Mouse (Mus musculus) limb, embryonic 10.5 days (tissue): ENCODE results near the gene Plcl1. TPM values are rescaled to one million over a fixed set of nuclear protein-coding genes. Genes with fewer than 3 reads are reported as not detected.

ENCODE experiments used
- DNase-seq: peaks from one replicate; pipeline ENCODE4 v3.0.0-alpha.2; 2017; ENCODE audit warnings: low spot score
- H3K27ac ChIP-seq: fragments of 300-500 bp; sonication (generic); 2 replicates; pipeline ENCODE4 v1.5.1; 2016; ENCODE audit warnings: mild to moderate bottlenecking
- H3K27me3 ChIP-seq: fragments of 300-500 bp; sonication (generic); 2 replicates; pipeline ENCODE4 v1.6.1; 2016; ENCODE audit warnings: low read depth, mild to moderate bottlenecking; ENCODE audit not compliant: poor library complexity, severe bottlenecking
- H3K36me3 ChIP-seq: fragments of 300-500 bp; sonication (generic); 2 replicates; pipeline ENCODE4 v1.6.1; 2016; ENCODE audit warnings: mild to moderate bottlenecking, moderate library complexity
- H3K4me1 ChIP-seq: fragments of 300-500 bp; sonication (generic); 2 replicates; pipeline ENCODE4 v1.6.1; 2016
- H3K4me3 ChIP-seq: fragments of 300-500 bp; sonication (generic); 2 replicates; pipeline ENCODE4 v1.5.1; 2016; ENCODE audit warnings: mild to moderate bottlenecking, moderate library complexity
- H3K9me3 ChIP-seq: fragments of 300-500 bp; sonication (generic); replicated peaks from 2 replicates; pipeline ENCODE4 v1.6.1; 2016; ENCODE audit warnings: mild to moderate bottlenecking
- WGBS: fragments of 180-500 bp; shearing (Covaris S2); methylation state at CpG from one replicate; pipeline ENCODE4 v1.1.7; 2016; 5-methylcytosine and 5-hydroxymethylcytosine counted together
- polyA plus RNA-seq: library from polyadenylated mRNA; unstranded; fragments of >200 nt; fragmentation: Nextera tagmentation; extraction: Ambion mirVana; gene quantifications from 2 replicates; pipeline ENCODE4 v1.2.1, GENCODE M21; 2016

Plcl1 gene
- polyA plus RNA-seq, 1 experiment from 2014 or later: 0.54 TPM

- 77% methylated on average over 2 of the region's 2 CpGs for WGBS
- no peaks in the 10 kb centered on the region for H3K9me3 ChIP-seq
- H3K4me3 ChIP-seq: no peak overlapping the region
- H3K27me3 ChIP-seq: no peaks in the 10 kb centered on the region
- DNase-seq: no peak
- H3K4me1 ChIP-seq: no peaks in the 10 kb centered on the region
- H3K27ac ChIP-seq: no peak overlapping the region
- no peaks in the 10 kb centered on the region for H3K36me3 ChIP-seq
These were observed 200.2 kb downstream of the Plcl1 start for GRCm38 (mm10) chr1:55605956-55606355.

GRCm38 (mm10) chr1:55606405-55606804, 200.7 kb downstream of the Plcl1 start:
- Histone ChIP-seq H3K27me3 (no peaks in the 10 kb centered on the region), H3K4me1 (no peaks in the 10 kb centered on the region), H3K36me3 (no peaks in the 10 kb centered on the region), H3K4me3 (no peak overlapping the region), H3K9me3 (no peaks in the 10 kb centered on the region), H3K27ac (no peak overlapping the region)
- no peak for DNase-seq
- 61% methylated on average over 8 of the region's 8 CpGs for WGBS

- Histone ChIP-seq H3K27ac (no peak overlapping the region), H3K36me3 (no peaks in the 10 kb centered on the region), H3K27me3 (no peaks in the 10 kb centered on the region), H3K9me3 (no peaks in the 10 kb centered on the region), H3K4me1 (no peaks in the 10 kb centered on the region), H3K4me3 (no peak overlapping the region)
- 93% methylated on average over 6 of the region's 6 CpGs for WGBS
- no peak for DNase-seq
These were observed 207.1 kb downstream of the Plcl1 start for GRCm38 (mm10) chr1:55612759-55613328.

- peaks cover 7% of the 10 kb centered on the region; the same call in 1 of the 2 replicates for H3K4me1 ChIP-seq
- H3K27ac ChIP-seq: no peak overlapping the region
- 92% methylated on average over 2 of the region's 2 CpGs for whole genome bisulfite sequencing
- DNase-seq: no peak
- H3K36me3 ChIP-seq: no peaks in the 10 kb centered on the region
- no peaks in the 10 kb centered on the region for H3K9me3 ChIP-seq
- H3K4me3 ChIP-seq: no peak overlapping the region
- H3K27me3 ChIP-seq: no peaks in the 10 kb centered on the region
These were observed 212.1 kb downstream of the Plcl1 start for GRCm38 (mm10) chr1:55617857-55618256.

GRCm38 (mm10) chr1:55618617-55619286, 213.0 kb downstream of the Plcl1 start:
- no peaks in the 10 kb centered on the region for H3K36me3 ChIP-seq
- H3K4me3 ChIP-seq: no peak overlapping the region
- 68% methylated on average over 7 of the region's 7 CpGs for WGBS
- H3K9me3 ChIP-seq: no peaks in the 10 kb centered on the region
- H3K4me1 ChIP-seq: peaks cover 7% of the 10 kb centered on the region; the same call in 1 of the 2 replicates
- no peaks in the 10 kb centered on the region for H3K27me3 ChIP-seq
- no peak overlapping the region for H3K27ac ChIP-seq
- no peak for DNase-seq

- Histone ChIP-seq H3K27ac (no peak overlapping the region), H3K4me1 (0 out of 2 replicates have a peak, but pooled peaks cover 5% of the 10 kb centered on the region), H3K27me3 (no peaks in the 10 kb centered on the region), H3K4me3 (no peak overlapping the region), H3K36me3 (no peaks in the 10 kb centered on the region), H3K9me3 (no peaks in the 10 kb centered on the region)
- DNase-seq: no peak
- WGBS: 69% methylated on average over 1 of the region's 1 CpGs
These were observed 225.8 kb downstream of the Plcl1 start for GRCm38 (mm10) chr1:55631496-55631895.

GRCm38 (mm10) chr1:55632024-55632423, 226.3 kb downstream of the Plcl1 start:
- 0 out of 2 replicates have a peak, but pooled peaks cover 5% of the 10 kb centered on the region for H3K4me1 ChIP-seq
- H3K27me3 ChIP-seq: no peaks in the 10 kb centered on the region
- H3K4me3 ChIP-seq: no peak overlapping the region
- no peaks in the 10 kb centered on the region for H3K36me3 ChIP-seq
- no peak for DNase-seq
- H3K9me3 ChIP-seq: no peaks in the 10 kb centered on the region
- 87% methylated on average over 2 of the region's 2 CpGs for whole genome bisulfite sequencing
- H3K27ac ChIP-seq: no peak overlapping the region

GRCm38 (mm10) chr1:55633326-55633725, 227.6 kb downstream of the Plcl1 start:
- DNase-seq: no peak
- H3K9me3 ChIP-seq: no peaks in the 10 kb centered on the region
- no peak overlapping the region for H3K4me3 ChIP-seq
- 0 out of 2 replicates have a peak, but pooled peaks cover 5% of the 10 kb centered on the region for H3K4me1 ChIP-seq
- H3K27ac ChIP-seq: no peak overlapping the region
- 95% methylated on average over 4 of the region's 4 CpGs for WGBS
- no peaks in the 10 kb centered on the region for H3K27me3 ChIP-seq
- H3K36me3 ChIP-seq: no peaks in the 10 kb centered on the region

- 79% methylated on average over 8 of the region's 8 CpGs for WGBS
- H3K4me3 ChIP-seq: no peak overlapping the region
- no peaks in the 10 kb centered on the region for H3K27me3 ChIP-seq
- DNase-seq: no peak
- H3K9me3 ChIP-seq: no peaks in the 10 kb centered on the region
- H3K36me3 ChIP-seq: no peaks in the 10 kb centered on the region
- H3K27ac ChIP-seq: no peak overlapping the region
- H3K4me1 ChIP-seq: no peaks in the 10 kb centered on the region
These were observed 253.9 kb downstream of the Plcl1 start for GRCm38 (mm10) chr1:55659518-55660210.

- WGBS: 85% methylated on average over 2 of the region's 2 CpGs
- H3K36me3 ChIP-seq: no peaks in the 10 kb centered on the region
These were observed 255.7 kb downstream of the Plcl1 start for GRCm38 (mm10) chr1:55661381-55661780.

GRCm38 (mm10) chr1:55665137-55665827, 259.6 kb downstream of the Plcl1 start:
- Histone ChIP-seq H3K4me3 (no peak overlapping the region), H3K4me1 (peaks cover 4% of the 10 kb centered on the region; the same call in 1 of the 2 replicates), H3K27me3 (no peaks in the 10 kb centered on the region), H3K36me3 (no peaks in the 10 kb centered on the region), H3K27ac (no peak overlapping the region), H3K9me3 (no peaks in the 10 kb centered on the region)
- DNase-seq: no peak
- 65% methylated on average over 10 of the region's 10 CpGs for WGBS

More at GRCm38 (mm10) chr1:55661381-55661780, 255.7 kb downstream of the Plcl1 start:
- DNase-seq: no peak
- no peaks in the 10 kb centered on the region for H3K9me3 ChIP-seq
- no peaks in the 10 kb centered on the region for H3K27me3 ChIP-seq
- no peak overlapping the region for H3K27ac ChIP-seq
- no peaks in the 10 kb centered on the region for H3K4me1 ChIP-seq
- H3K4me3 ChIP-seq: no peak overlapping the region

GRCm38 (mm10) chr1:55665828-55666673, 260.3 kb downstream of the Plcl1 start:
- Histone ChIP-seq H3K9me3 (no peaks in the 10 kb centered on the region), H3K36me3 (no peaks in the 10 kb centered on the region), H3K4me3 (no peak overlapping the region), H3K27me3 (no peaks in the 10 kb centered on the region), H3K4me1 (peaks cover 4% of the 10 kb centered on the region; the same call in 1 of the 2 replicates), H3K27ac (no peak overlapping the region)
- DNase-seq: no peak
- 58% methylated on average over 11 of the region's 11 CpGs for WGBS
